Mouse (Mus musculus) lung, adult 2 months (tissue): ENCODE measurements around the gene Cnih3.

Source experiments
- CTCF ChIP-seq: fragments of 200-500 bp; IDR thresholded peaks from 2 replicates; pipeline ENCODE4 v1.5.1; 2011; ENCODE audit warnings: mild to moderate bottlenecking, low read length, control low read depth; ENCODE audit not compliant: insufficient read depth
- POLR2A ChIP-seq: fragments of 200-500 bp; IDR thresholded peaks from 2 replicates; pipeline ENCODE4 v1.6.1; 2011; ENCODE audit warnings: low read depth, mild to moderate bottlenecking, control low read depth, low read length, borderline replicate concordance; ENCODE audit errors: extremely low read depth

- TF ChIP-seq CTCF = no peak
- no peak for TF ChIP-seq POLR2A
These were observed 19.8 kb upstream of the Cnih3 start for GRCm38 (mm10) chr1:181332597-181332996.
